Mouse (Mus musculus): ENCODE measurements around the gene Hoxd9. TPM values are rescaled to one million over a fixed set of nuclear protein-coding genes. Genes with fewer than 3 reads are reported as not detected.

Hoxd9 gene
- polyA plus RNA-seq, 1 experiment: 0.31 TPM

GRCm38 (mm10) chr2:74720384-74720783, 22.9 kb downstream of the Hoxd9 start:
- Histone ChIP-seq H3K27me3 (ENCODE audit: control insufficient read depth, insufficient read depth, low read length) (peaks cover 7% of the 10 kb centered on the region), H3K36me3 (ENCODE audit: control insufficient read depth, insufficient read depth, low read length) (no peaks in the 10 kb centered on the region), H3K4me3 (ENCODE audit: control insufficient read depth, insufficient read depth, low read length) (no peak overlapping the region), H3K27ac (ENCODE audit: control insufficient read depth, insufficient read depth, low read length) (no peak overlapping the region), H3K4me1 (replicated peaks; ENCODE audit: control insufficient read depth, insufficient read depth, low read length) (no peaks in the 10 kb centered on the region)
- no peak for DNase-seq
- no peak for TF ChIP-seq CTCF (IDR thresholded peaks at IDR 0.05; ENCODE audit: borderline replicate concordance, control insufficient read depth, extremely low read depth, insufficient read depth, low read length, poor library complexity)
- TF ChIP-seq POLR2A (IDR thresholded peaks at IDR 0.05; ENCODE audit: control insufficient read depth, extremely low read depth, insufficient read depth, low read length, poor library complexity): no peak
- 38% methylated on average over 2 of the region's 2 CpGs for WGBS

DNA sequence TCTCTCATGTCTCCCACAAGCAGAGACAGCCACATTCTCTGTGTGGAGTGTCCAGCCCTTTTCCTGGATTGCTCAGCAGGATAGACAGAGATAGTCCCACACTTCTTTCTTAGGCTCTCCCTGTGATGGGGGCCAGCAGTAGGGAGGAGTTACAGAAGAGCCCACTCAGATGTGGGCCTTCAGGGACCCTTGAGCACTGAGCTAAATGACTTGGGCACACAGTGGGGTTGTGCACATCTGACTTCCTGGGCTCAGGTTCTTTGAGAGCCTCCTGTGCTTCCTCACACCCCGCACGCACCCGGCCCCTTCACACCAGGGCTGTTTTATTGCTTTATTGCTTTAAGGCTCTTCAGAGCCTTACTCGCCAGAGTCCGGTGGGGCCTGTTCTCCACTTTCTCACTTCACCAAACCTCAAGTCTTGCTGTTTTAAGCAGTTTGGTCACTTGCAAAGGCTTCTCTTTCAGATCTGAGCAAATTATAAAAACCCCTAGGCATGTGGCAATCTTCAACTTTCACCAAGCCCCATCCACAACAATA, 23.5 kb downstream of the Hoxd9 start:
- 69% methylated on average over 5 of the region's 5 CpGs for WGBS
- peaks cover 7% of the 10 kb centered on the region for H3K27me3 ChIP-seq (ENCODE audit: control insufficient read depth, insufficient read depth, low read length)

GRCm38 (mm10) chr2:74721882-74722281, 24.4 kb downstream of the Hoxd9 start:
- DNase-seq: no peak
- Histone ChIP-seq H3K4me3 (ENCODE audit: control insufficient read depth, insufficient read depth, low read length) (no peak overlapping the region), H3K36me3 (ENCODE audit: control insufficient read depth, insufficient read depth, low read length) (no peaks in the 10 kb centered on the region), H3K27ac (ENCODE audit: control insufficient read depth, insufficient read depth, low read length) (no peak overlapping the region), H3K27me3 (ENCODE audit: control insufficient read depth, insufficient read depth, low read length) (peaks cover 7% of the 10 kb centered on the region), H3K4me1 (replicated peaks; ENCODE audit: control insufficient read depth, insufficient read depth, low read length) (no peaks in the 10 kb centered on the region)
- 17% methylated on average over 6 of the region's 6 CpGs for WGBS
- TF ChIP-seq CTCF (IDR thresholded peaks at IDR 0.05; ENCODE audit: borderline replicate concordance, control insufficient read depth, extremely low read depth, insufficient read depth, low read length, poor library complexity) (no peak), POLR2A (IDR thresholded peaks at IDR 0.05; ENCODE audit: control insufficient read depth, extremely low read depth, insufficient read depth, low read length, poor library complexity) (no peak)

More for the DNA sequence above, 23.5 kb downstream of the Hoxd9 start:
- Histone ChIP-seq H3K4me1 (replicated peaks; ENCODE audit: control insufficient read depth, insufficient read depth, low read length) (no peaks in the 10 kb centered on the region), H3K4me3 (ENCODE audit: control insufficient read depth, insufficient read depth, low read length) (no peak overlapping the region), H3K36me3 (ENCODE audit: control insufficient read depth, insufficient read depth, low read length) (no peaks in the 10 kb centered on the region), H3K27ac (ENCODE audit: control insufficient read depth, insufficient read depth, low read length) (no peak overlapping the region)
- no peak for DNase-seq
- TF ChIP-seq CTCF (IDR thresholded peaks at IDR 0.05; ENCODE audit: borderline replicate concordance, control insufficient read depth, extremely low read depth, insufficient read depth, low read length, poor library complexity) (no peak), POLR2A (IDR thresholded peaks at IDR 0.05; ENCODE audit: control insufficient read depth, extremely low read depth, insufficient read depth, low read length, poor library complexity) (no peak)

DNA sequence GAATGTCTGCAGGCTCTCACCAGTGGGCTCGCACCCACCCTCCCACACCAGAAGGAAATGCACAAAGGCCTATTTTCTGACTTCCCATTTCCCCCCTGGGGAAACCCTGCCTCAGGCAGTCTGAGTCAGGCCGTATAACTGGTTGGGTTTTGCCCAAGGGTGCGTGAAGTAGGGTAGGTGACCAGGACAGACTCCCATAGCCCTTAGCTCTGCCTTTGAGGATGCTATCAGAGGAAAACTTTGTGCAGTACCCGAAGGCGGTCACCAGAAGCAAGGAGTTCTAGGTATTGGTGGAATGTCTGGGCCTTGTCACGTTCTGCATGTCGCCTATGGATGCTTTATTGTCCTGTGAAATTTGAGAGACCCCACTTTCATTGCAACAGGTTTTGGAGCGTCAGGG, 25.4 kb downstream of the Hoxd9 start:
- peaks cover 7% of the 10 kb centered on the region for H3K27me3 ChIP-seq (ENCODE audit: control insufficient read depth, insufficient read depth, low read length)
- H3K4me1 ChIP-seq (replicated peaks; ENCODE audit: control insufficient read depth, insufficient read depth, low read length): no peaks in the 10 kb centered on the region
- DNase-seq: no peak
- no peak overlapping the region for H3K27ac ChIP-seq (ENCODE audit: control insufficient read depth, insufficient read depth, low read length)
- H3K4me3 ChIP-seq (ENCODE audit: control insufficient read depth, insufficient read depth, low read length): no peak overlapping the region
- 41% methylated on average over 8 of the region's 8 CpGs for WGBS
- no peaks in the 10 kb centered on the region for H3K36me3 ChIP-seq (ENCODE audit: control insufficient read depth, insufficient read depth, low read length)
- TF ChIP-seq POLR2A (IDR thresholded peaks at IDR 0.05; ENCODE audit: control insufficient read depth, extremely low read depth, insufficient read depth, low read length, poor library complexity): no peak
- no peak for TF ChIP-seq CTCF (IDR thresholded peaks at IDR 0.05; ENCODE audit: borderline replicate concordance, control insufficient read depth, extremely low read depth, insufficient read depth, low read length, poor library complexity)

DNA sequence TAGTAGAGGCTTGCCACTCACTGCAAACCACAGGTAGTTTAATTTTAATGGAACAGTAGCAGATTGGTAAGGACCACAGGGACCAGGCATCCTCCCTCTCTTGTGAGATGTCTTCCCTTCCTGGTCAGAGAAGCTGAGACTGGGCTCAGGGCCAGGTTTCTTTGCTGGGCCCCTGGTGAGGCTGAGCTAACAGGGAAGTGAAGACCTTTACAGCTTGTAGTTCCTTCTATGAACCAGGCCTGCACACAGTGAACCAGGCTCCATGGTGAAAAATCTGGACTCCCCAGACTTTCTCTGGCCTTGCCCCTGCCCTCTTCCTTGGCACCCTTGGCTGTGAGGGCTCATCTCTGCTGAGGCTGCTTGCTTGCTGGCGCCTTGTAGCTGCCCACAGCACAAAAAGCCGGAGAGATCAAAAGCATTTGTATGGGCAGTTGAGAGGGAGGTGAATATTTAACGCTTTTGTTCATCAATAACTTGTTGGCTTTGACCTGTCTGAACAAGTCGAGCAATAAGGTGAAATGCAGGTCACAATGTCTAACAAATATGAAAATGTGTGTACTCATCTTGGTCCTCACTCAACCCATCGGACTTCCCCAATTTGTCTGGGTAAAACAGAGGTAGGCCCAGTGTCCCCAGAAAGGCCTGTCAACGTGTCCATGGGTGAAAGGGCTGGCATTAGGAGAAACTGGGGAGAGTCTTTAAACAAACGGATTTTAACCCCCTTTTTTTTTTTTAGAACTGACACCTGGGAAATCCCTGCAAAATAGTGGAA, 26.9 kb downstream of the Hoxd9 start:
- TF ChIP-seq POLR2A (IDR thresholded peaks at IDR 0.05; ENCODE audit: control insufficient read depth, extremely low read depth, insufficient read depth, low read length, poor library complexity) (no peak), CTCF (IDR thresholded peaks at IDR 0.05; ENCODE audit: borderline replicate concordance, control insufficient read depth, extremely low read depth, insufficient read depth, low read length, poor library complexity) (no peak)

DNA sequence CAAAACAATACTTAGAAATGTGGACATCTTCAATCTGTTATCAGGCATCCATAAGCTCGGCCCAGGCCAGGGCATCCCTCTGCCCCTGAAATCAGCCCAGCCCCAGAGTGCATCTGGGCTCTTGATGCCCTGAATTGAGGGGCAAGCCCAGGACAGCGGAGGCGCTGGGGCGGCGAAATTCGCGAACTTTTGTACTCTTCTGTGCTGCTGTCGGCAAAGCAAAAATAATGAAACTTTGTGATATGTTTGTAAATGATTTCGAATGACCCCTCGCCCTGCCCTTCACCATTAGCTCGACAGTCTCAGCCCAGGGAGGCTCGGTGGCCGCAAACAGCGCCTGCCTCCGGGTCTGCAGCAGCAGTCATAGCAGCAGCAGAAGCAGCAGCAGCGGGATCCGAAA, 27.6 kb downstream of the Hoxd9 start:
- no peak for TF ChIP-seq CTCF (IDR thresholded peaks at IDR 0.05; ENCODE audit: borderline replicate concordance, control insufficient read depth, extremely low read depth, insufficient read depth, low read length, poor library complexity)
- no peak for TF ChIP-seq POLR2A (IDR thresholded peaks at IDR 0.05; ENCODE audit: control insufficient read depth, extremely low read depth, insufficient read depth, low read length, poor library complexity)
- WGBS: 76% methylated on average over 17 of the region's 17 CpGs
- Histone ChIP-seq H3K27me3 (ENCODE audit: control insufficient read depth, insufficient read depth, low read length) (peaks cover 7% of the 10 kb centered on the region), H3K36me3 (ENCODE audit: control insufficient read depth, insufficient read depth, low read length) (no peaks in the 10 kb centered on the region), H3K4me3 (ENCODE audit: control insufficient read depth, insufficient read depth, low read length) (no peak overlapping the region), H3K27ac (ENCODE audit: control insufficient read depth, insufficient read depth, low read length) (no peak overlapping the region), H3K4me1 (replicated peaks; ENCODE audit: control insufficient read depth, insufficient read depth, low read length) (no peaks in the 10 kb centered on the region)
- no peak for DNase-seq

More for the DNA sequence above, 26.9 kb downstream of the Hoxd9 start:
- no peak for DNase-seq
- WGBS: 69% methylated on average over 7 of the region's 7 CpGs
- Histone ChIP-seq H3K4me3 (ENCODE audit: control insufficient read depth, insufficient read depth, low read length) (no peak overlapping the region), H3K36me3 (ENCODE audit: control insufficient read depth, insufficient read depth, low read length) (no peaks in the 10 kb centered on the region), H3K27ac (ENCODE audit: control insufficient read depth, insufficient read depth, low read length) (no peak overlapping the region), H3K27me3 (ENCODE audit: control insufficient read depth, insufficient read depth, low read length) (peaks cover 7% of the 10 kb centered on the region), H3K4me1 (replicated peaks; ENCODE audit: control insufficient read depth, insufficient read depth, low read length) (no peaks in the 10 kb centered on the region)

All from thymus, adult 2 months (tissue).